Comparison of ENCODE assay signal across 7 mouse cellular contexts in the genomic region with DNA sequence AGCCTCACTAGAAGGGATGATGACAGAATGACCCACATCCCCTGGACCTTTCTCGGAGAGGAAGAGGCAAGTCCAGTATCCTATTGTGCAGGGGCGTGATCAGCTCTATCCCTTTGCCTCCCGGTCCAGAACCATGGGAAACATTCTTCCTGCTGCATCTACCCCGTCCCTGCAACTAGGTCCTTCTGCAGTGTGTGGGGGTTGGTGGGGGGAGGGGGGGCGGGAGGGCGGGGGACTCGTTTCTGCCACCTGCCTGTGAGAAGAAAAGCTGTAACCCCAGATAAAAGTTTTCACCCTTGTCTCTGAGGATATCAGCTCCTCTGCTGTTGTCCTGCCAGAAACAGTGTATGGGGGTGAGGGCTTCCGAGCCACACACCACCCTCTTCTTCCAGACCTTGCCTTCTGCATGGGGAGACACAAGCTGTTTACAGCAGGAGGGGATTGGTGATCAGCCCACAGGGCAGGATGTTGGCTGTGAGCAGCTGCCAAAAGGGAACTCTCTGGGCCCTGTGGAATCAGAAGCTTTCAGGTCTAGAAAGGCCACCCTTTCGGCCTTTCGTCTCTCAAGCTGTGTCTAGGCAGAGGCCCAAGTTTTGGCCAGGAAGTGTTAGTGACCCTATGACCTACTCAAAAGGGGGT. TPM values are rescaled to one million over a fixed set of nuclear protein-coding genes. Genes with fewer than 3 reads are reported as not detected.
DNase-seq lines count a peak whose midpoint lies in the region; ATAC-seq and TF ChIP-seq lines count a peak whose summit lies in the region.

No protein-coding gene starts in this region.

- no peak for ATAC-seq in heart, embryonic 13.5 days (ENCODE audit: extremely low read depth, insufficient number of reproducible peaks, low FRiP score, low TSS enrichment)
- 0 out of 2 replicates have a peak, but pooled peaks have one; percentile 14 for ATAC-seq in kidney, postnatal 0 days (replicated peaks; ENCODE audit: low FRiP score, low read depth)

- no peaks in the 10 kb centered on the region for H3K9me3 ChIP-seq in heart, embryonic 13.5 days
- no peaks in the 10 kb centered on the region for H3K9me3 ChIP-seq in kidney, postnatal 0 days (replicated peaks; ENCODE audit: low read length)

- H3K36me3 ChIP-seq in heart, embryonic 13.5 days = no peaks in the 10 kb centered on the region
- no peaks in the 10 kb centered on the region for H3K36me3 ChIP-seq in kidney, postnatal 0 days (ENCODE audit: insufficient read depth, low read length)

- H3K4me1 ChIP-seq in heart, embryonic 13.5 days = peaks cover 52% of the 10 kb centered on the region
- peaks cover 30% of the 10 kb centered on the region for H3K4me1 ChIP-seq in kidney, postnatal 0 days (replicated peaks; ENCODE audit: insufficient read depth, low read length)

- TF ChIP-seq CTCF in brain, embryonic 14.5 days (IDR thresholded peaks at IDR 0.05; ENCODE audit: borderline replicate concordance, extremely low read depth, insufficient read depth, insufficient read length) = peak; percentile 1; the same call in 1 of the 2 replicates
- peak; percentile 26; the same call in 1 of the 2 replicates for TF ChIP-seq CTCF in kidney, postnatal 0 days (IDR thresholded peaks at IDR 0.05; ENCODE audit: low read depth)

- DNase-seq in brain, embryonic 14.5 days (ENCODE audit: low read depth) = peak; percentile 15
- DNase-seq in cerebellum, postnatal 14 days = peak; percentile 67 to 72
- no peak for DNase-seq in kidney, postnatal 0 days (ENCODE audit: low spot score)
- DNase-seq in lung, postnatal 25 days (ENCODE audit: low spot score) = peak; percentile 59
- DNase-seq in thymus, postnatal 4 days = peak; percentile 30
- DNase-seq in urinary bladder, adult 2 months (ENCODE audit: low spot score) = no peak

- H3K4me2 ChIP-seq in heart, embryonic 13.5 days = peak overlapping the region; percentile 93
- H3K4me2 ChIP-seq in kidney, postnatal 0 days (ENCODE audit: low read length) = peak overlapping the region; percentile 90

- 16% methylated on average over 10 of the region's 10 CpGs for WGBS in heart, embryonic 13.5 days
- 14% methylated on average over 10 of the region's 10 CpGs for WGBS in kidney, postnatal 0 days

- peak overlapping the region; percentile 81 for H3K9ac ChIP-seq in heart, embryonic 13.5 days
- peak overlapping the region; percentile 72 for H3K9ac ChIP-seq in kidney, postnatal 0 days (ENCODE audit: low read depth, low read length)

- peak overlapping the region; percentile 58 for H3K4me3 ChIP-seq in heart, embryonic 13.5 days
- H3K4me3 ChIP-seq in kidney, postnatal 0 days (replicated peaks; ENCODE audit: low read depth, low read length) = peak overlapping the region; percentile 66

- H3K27me3 ChIP-seq in heart, embryonic 13.5 days (replicated peaks) = no peaks in the 10 kb centered on the region
- no peaks in the 10 kb centered on the region for H3K27me3 ChIP-seq in kidney, postnatal 0 days (ENCODE audit: insufficient read depth, low read length)

- no peak for TF ChIP-seq POLR2A in brain, embryonic 14.5 days (IDR thresholded peaks at IDR 0.05; ENCODE audit: borderline replicate concordance, extremely low read depth, insufficient read depth, insufficient read length, poor library complexity, severe bottlenecking)

- peak overlapping the region; percentile 72 for H3K27ac ChIP-seq in heart, embryonic 13.5 days (replicated peaks)
- H3K27ac ChIP-seq in kidney, postnatal 0 days = peak overlapping the region; percentile 94

RNA-seq across cellular contexts. Expression of gene Sept4, which starts 10.4 kb away (rescaled TPM):
- 17.0 and 19.4 TPM in 2 replicates for polyA plus RNA-seq in brain, embryonic 14.5 days (2012; rRNA removed)
- 15.3 and 18.5 TPM in 2 replicates for polyA plus RNA-seq in heart, embryonic 13.5 days (2015; fragmentation: Nextera tagmentation; extraction: Ambion mirVana)
- polyA plus RNA-seq in kidney, postnatal 0 days (2015; fragmentation: Nextera tagmentation; extraction: Ambion mirVana) = 146 TPM in 2 replicates
- 57.9 and 72.5 TPM in 2 replicates for polyA plus RNA-seq in urinary bladder, adult 2 months (2012; rRNA removed)

RNA-seq across cellular contexts. Expression of gene Gm11492, which starts 12.6 kb away (rescaled TPM):
- not detected in 2 replicates for polyA plus RNA-seq in brain, embryonic 14.5 days (2012; rRNA removed)
- polyA plus RNA-seq in heart, embryonic 13.5 days (2015; fragmentation: Nextera tagmentation; extraction: Ambion mirVana) = not detected in 2 replicates
- not detected in 2 replicates for polyA plus RNA-seq in kidney, postnatal 0 days (2015; fragmentation: Nextera tagmentation; extraction: Ambion mirVana)
- not detected in 2 replicates for polyA plus RNA-seq in urinary bladder, adult 2 months (2012; rRNA removed)

RNA-seq across cellular contexts. Expression of gene Mtmr4, which starts 12.9 kb away (rescaled TPM):
- 72.7 and 80.3 TPM in 2 replicates for polyA plus RNA-seq in brain, embryonic 14.5 days (2012; rRNA removed)
- 14.1 and 14.7 TPM in 2 replicates for polyA plus RNA-seq in heart, embryonic 13.5 days (2015; fragmentation: Nextera tagmentation; extraction: Ambion mirVana)
- polyA plus RNA-seq in kidney, postnatal 0 days (2015; fragmentation: Nextera tagmentation; extraction: Ambion mirVana) = 19.8 and 21.0 TPM in 2 replicates
- polyA plus RNA-seq in urinary bladder, adult 2 months (2012; rRNA removed) = 26.1 and 27.2 TPM in 2 replicates

RNA-seq across cellular contexts. Expression of gene Hsf5, which starts 37.9 kb away (rescaled TPM):
- 0.23 and 0.26 TPM in 2 replicates for polyA plus RNA-seq in brain, embryonic 14.5 days (2012; rRNA removed)
- polyA plus RNA-seq in heart, embryonic 13.5 days (2015; fragmentation: Nextera tagmentation; extraction: Ambion mirVana) = 0.05 and 0.13 TPM in 2 replicates
- 0.11 and 0.16 TPM in 2 replicates for polyA plus RNA-seq in kidney, postnatal 0 days (2015; fragmentation: Nextera tagmentation; extraction: Ambion mirVana)
- polyA plus RNA-seq in urinary bladder, adult 2 months (2012; rRNA removed) = 0.10 TPM in 2 replicates

Comparison
In these comparisons a context has a peak if more than half of its experiments do, and no peak if none do; other contexts are left out.
1. DNase-seq: peak in brain, embryonic 14.5 days (single experiment), cerebellum, postnatal 14 days (2 of 2), lung, postnatal 25 days (single experiment) and thymus, postnatal 4 days (single experiment); none in kidney, postnatal 0 days (single experiment) and urinary bladder, adult 2 months (single experiment).